Comparison of ENCODE assay signal across 8 mouse cellular contexts in genomic region chr3:90434073-90434730, GRCm38 (mm10). TPM values are rescaled to one million over a fixed set of nuclear protein-coding genes. Genes with fewer than 3 reads are reported as not detected.
DNase-seq lines count a peak whose midpoint lies in the region; ATAC-seq and TF ChIP-seq lines count a peak whose summit lies in the region.

No protein-coding gene starts in this region.

- peak overlapping the region; percentile 91 for H3K9ac ChIP-seq in embryonic facial prominence, embryonic 13.5 days

- H3K36me3 ChIP-seq in embryonic facial prominence, embryonic 13.5 days = no peaks in the 10 kb centered on the region

- no peaks in the 10 kb centered on the region for H3K9me3 ChIP-seq in embryonic facial prominence, embryonic 13.5 days

- 51% methylated on average over 11 of the region's 11 CpGs for WGBS in embryonic facial prominence, embryonic 13.5 days

- no peak for DNase-seq in gastrocnemius, adult 2 months
- no peak for DNase-seq in gastrocnemius, postnatal 10 days
- DNase-seq in kidney, adult 8-10 months = peak; percentile 53 to 72
- peak; percentile 62 for DNase-seq in lung, postnatal 10 days
- DNase-seq in spleen, adult 18-20 months = no peak

- peak overlapping the region; percentile 95 for H3K4me2 ChIP-seq in embryonic facial prominence, embryonic 13.5 days

- intact Hi-C loops in gastrocnemius, adult 2 months (cut with DNase I) = loop anchor here (5.0 kb wide), 1 partner anchor 33 kb away; the partner anchor contains the start of gene Npr1

- no peak for TF ChIP-seq CTCF in gastrocnemius, adult 2 months (IDR thresholded peaks at IDR 0.05)

- peak overlapping the region; percentile 96 for H3K4me3 ChIP-seq in gastrocnemius, adult 2 months
- H3K4me3 ChIP-seq in embryonic facial prominence, embryonic 13.5 days = peak overlapping the region; percentile 81

- no peak for ATAC-seq in embryonic facial prominence, embryonic 13.5 days (ENCODE audit: insufficient number of reproducible peaks, insufficient read depth, low FRiP score, low TSS enrichment, low read depth)
- no peak for ATAC-seq in activated CD4-positive, CD25-positive, alpha-beta regulatory T cell, adult 4 months
- ATAC-seq in CD4-positive, CD25-positive, alpha-beta regulatory T cell, adult 4 months = no peak

- peak overlapping the region; percentile 98 for H3K27ac ChIP-seq in gastrocnemius, adult 2 months
- peak overlapping the region; percentile 96 for H3K27ac ChIP-seq in embryonic facial prominence, embryonic 13.5 days

- H3K27me3 ChIP-seq in embryonic facial prominence, embryonic 13.5 days = no peaks in the 10 kb centered on the region

- peaks cover 21% of the 10 kb centered on the region for H3K4me1 ChIP-seq in embryonic facial prominence, embryonic 13.5 days

RNA-seq across cellular contexts. Expression of gene Ints3, which starts 0.8 kb away (rescaled TPM):
- total RNA-seq in gastrocnemius, adult 2 months (2021) = 10 to 100 TPM; 14.0 to 17.2 TPM
- 10 to 100 TPM; 18.4 to 24.3 TPM for total RNA-seq in gastrocnemius, postnatal 10 days (2021)
- 31.0 and 31.1 TPM in 2 replicates for polyA plus RNA-seq in embryonic facial prominence, embryonic 13.5 days (2015; fragmentation: Nextera tagmentation; extraction: Ambion mirVana)
- polyA plus RNA-seq in activated CD4-positive, CD25-positive, alpha-beta regulatory T cell, adult 4 months (2017; shearing (Covaris generic)) = 10 to 100 TPM; 13.8 to 17.2 TPM
- polyA plus RNA-seq in CD4-positive, CD25-positive, alpha-beta regulatory T cell, adult 4 months (2017; shearing (Covaris generic)) = 10 to 100 TPM; 16.9 to 17.9 TPM

RNA-seq across cellular contexts. Expression of gene Npr1, which starts 31.5 kb away (rescaled TPM):
- total RNA-seq in gastrocnemius, adult 2 months (2021) = 1 to 10 TPM; 6.5 to 8.3 TPM
- 10 to 100 TPM; 18.7 to 21.4 TPM for total RNA-seq in gastrocnemius, postnatal 10 days (2021)
- polyA plus RNA-seq in embryonic facial prominence, embryonic 13.5 days (2015; fragmentation: Nextera tagmentation; extraction: Ambion mirVana) = 2.8 and 5.0 TPM in 2 replicates
- polyA plus RNA-seq in activated CD4-positive, CD25-positive, alpha-beta regulatory T cell, adult 4 months (2017; shearing (Covaris generic)) = not detected
- not detected for polyA plus RNA-seq in CD4-positive, CD25-positive, alpha-beta regulatory T cell, adult 4 months (2017; shearing (Covaris generic))

RNA-seq across cellular contexts. Expression of gene Ilf2, which starts 41.7 kb away (rescaled TPM):
- total RNA-seq in gastrocnemius, adult 2 months (2021) = 10 to 100 TPM; 26.1 to 30.7 TPM
- total RNA-seq in gastrocnemius, postnatal 10 days (2021) = 10 to 100 TPM; 46.4 to 50.3 TPM
- polyA plus RNA-seq in embryonic facial prominence, embryonic 13.5 days (2015; fragmentation: Nextera tagmentation; extraction: Ambion mirVana) = 265 and 286 TPM in 2 replicates
- 100 to 1,000 TPM in 1 of 2 experiments, 10 to 100 TPM in 1; 99.7 to 101 TPM for polyA plus RNA-seq in activated CD4-positive, CD25-positive, alpha-beta regulatory T cell, adult 4 months (2017; shearing (Covaris generic))
- polyA plus RNA-seq in CD4-positive, CD25-positive, alpha-beta regulatory T cell, adult 4 months (2017; shearing (Covaris generic)) = 100 to 1,000 TPM; 113 to 125 TPM

RNA-seq across cellular contexts. Expression of gene Slc27a3, which starts 44.5 kb away (rescaled TPM):
- 1 to 10 TPM in 1 of 2 experiments, under 1 TPM in 1; 0.97 to 1.3 TPM for total RNA-seq in gastrocnemius, adult 2 months (2021)
- 1 to 10 TPM; 2.1 to 3.4 TPM for total RNA-seq in gastrocnemius, postnatal 10 days (2021)
- 39.6 and 44.3 TPM in 2 replicates for polyA plus RNA-seq in embryonic facial prominence, embryonic 13.5 days (2015; fragmentation: Nextera tagmentation; extraction: Ambion mirVana)
- polyA plus RNA-seq in activated CD4-positive, CD25-positive, alpha-beta regulatory T cell, adult 4 months (2017; shearing (Covaris generic)) = under 1 TPM in 1 of 2 experiments, not detected in 1; 0.21 TPM
- polyA plus RNA-seq in CD4-positive, CD25-positive, alpha-beta regulatory T cell, adult 4 months (2017; shearing (Covaris generic)) = under 1 TPM in 1 of 2 experiments, not detected in 1; 0.19 TPM

RNA-seq across cellular contexts. Expression of gene Snapin, which starts 56.6 kb away (rescaled TPM):
- total RNA-seq in gastrocnemius, adult 2 months (2021) = 10 to 100 TPM; 71.8 to 74.4 TPM
- total RNA-seq in gastrocnemius, postnatal 10 days (2021) = 10 to 100 TPM; 63.2 to 67.2 TPM
- polyA plus RNA-seq in embryonic facial prominence, embryonic 13.5 days (2015; fragmentation: Nextera tagmentation; extraction: Ambion mirVana) = 85.5 and 100 TPM in 2 replicates
- 10 to 100 TPM; 48.3 to 56.3 TPM for polyA plus RNA-seq in activated CD4-positive, CD25-positive, alpha-beta regulatory T cell, adult 4 months (2017; shearing (Covaris generic))
- 10 to 100 TPM; 60.4 to 65.0 TPM for polyA plus RNA-seq in CD4-positive, CD25-positive, alpha-beta regulatory T cell, adult 4 months (2017; shearing (Covaris generic))

Comparison
In these comparisons a context has a peak if more than half of its experiments do, and no peak if none do; other contexts are left out.
1. DNase-seq: peak in kidney, adult 8-10 months (2 of 2) and lung, postnatal 10 days (single experiment); none in gastrocnemius, adult 2 months (single experiment), gastrocnemius, postnatal 10 days (single experiment) and spleen, adult 18-20 months (0 of 2).